Mouse (Mus musculus): ENCODE data around the gene M1ap. TPM values are rescaled to one million over a fixed set of nuclear protein-coding genes. Genes with fewer than 3 reads are reported as not detected.

M1ap gene
- polyA plus RNA-seq, 1 experiment from 2014 or later, result 0.19 TPM

DNA sequence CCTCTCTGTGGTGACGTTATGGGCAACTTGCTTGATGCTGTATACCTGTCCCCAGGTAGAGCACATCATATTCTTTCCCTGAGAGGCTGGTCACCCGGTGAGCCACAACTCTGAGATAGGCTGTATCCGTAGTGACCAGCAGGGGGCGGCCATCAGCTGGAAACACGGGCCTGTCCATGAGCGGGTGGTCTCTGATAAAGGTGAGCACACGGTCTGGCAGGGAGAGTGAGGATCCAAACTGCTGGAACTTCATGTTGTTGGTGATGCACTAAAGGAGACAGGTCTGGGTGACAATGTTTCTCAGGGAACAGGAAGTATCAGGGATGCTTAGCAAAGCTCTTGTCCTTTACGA, 28.9 kb upstream of the M1ap start:
- H3K9me3 ChIP-seq (replicated peaks), result no peaks in the 10 kb centered on the region
- no peak overlapping the region for H3K4me3 ChIP-seq
- no peak overlapping the region for H3K27ac ChIP-seq
- 17% methylated on average over 8 of the region's 8 CpGs for WGBS
- H3K27me3 ChIP-seq (ENCODE audit: low read depth, poor library complexity, severe bottlenecking), result peaks cover 9% of the 10 kb centered on the region
- H3K4me1 ChIP-seq, result no peaks in the 10 kb centered on the region
- no peaks in the 10 kb centered on the region for H3K36me3 ChIP-seq
- DNase-seq (ENCODE audit: low spot score), result peak; percentile 83

- Histone ChIP-seq H3K4me1 (no peaks in the 10 kb centered on the region), H3K27ac (no peak overlapping the region), H3K9me3 (replicated peaks) (no peaks in the 10 kb centered on the region), H3K4me3 (no peak overlapping the region), H3K27me3 (ENCODE audit: low read depth, poor library complexity, severe bottlenecking) (peaks cover 9% of the 10 kb centered on the region), H3K36me3 (no peaks in the 10 kb centered on the region)
- DNase-seq (ENCODE audit: low spot score), result no peak
- WGBS, result 86% methylated on average over 14 of the region's 14 CpGs
These were observed 28.3 kb upstream of the M1ap start for GRCm38 (mm10) chr6:82918371-82918770.

GRCm38 (mm10) chr6:82919520-82919919, 27.2 kb upstream of the M1ap start:
- H3K4me3 ChIP-seq, result no peak overlapping the region
- WGBS, result 63% methylated on average over 8 of the region's 8 CpGs
- DNase-seq (ENCODE audit: low spot score), result no peak
- H3K4me1 ChIP-seq, result no peaks in the 10 kb centered on the region
- no peaks in the 10 kb centered on the region for H3K9me3 ChIP-seq (replicated peaks)
- no peak overlapping the region for H3K27ac ChIP-seq
- H3K27me3 ChIP-seq (ENCODE audit: low read depth, poor library complexity, severe bottlenecking), result peaks cover 9% of the 10 kb centered on the region
- H3K36me3 ChIP-seq, result no peaks in the 10 kb centered on the region

DNA sequence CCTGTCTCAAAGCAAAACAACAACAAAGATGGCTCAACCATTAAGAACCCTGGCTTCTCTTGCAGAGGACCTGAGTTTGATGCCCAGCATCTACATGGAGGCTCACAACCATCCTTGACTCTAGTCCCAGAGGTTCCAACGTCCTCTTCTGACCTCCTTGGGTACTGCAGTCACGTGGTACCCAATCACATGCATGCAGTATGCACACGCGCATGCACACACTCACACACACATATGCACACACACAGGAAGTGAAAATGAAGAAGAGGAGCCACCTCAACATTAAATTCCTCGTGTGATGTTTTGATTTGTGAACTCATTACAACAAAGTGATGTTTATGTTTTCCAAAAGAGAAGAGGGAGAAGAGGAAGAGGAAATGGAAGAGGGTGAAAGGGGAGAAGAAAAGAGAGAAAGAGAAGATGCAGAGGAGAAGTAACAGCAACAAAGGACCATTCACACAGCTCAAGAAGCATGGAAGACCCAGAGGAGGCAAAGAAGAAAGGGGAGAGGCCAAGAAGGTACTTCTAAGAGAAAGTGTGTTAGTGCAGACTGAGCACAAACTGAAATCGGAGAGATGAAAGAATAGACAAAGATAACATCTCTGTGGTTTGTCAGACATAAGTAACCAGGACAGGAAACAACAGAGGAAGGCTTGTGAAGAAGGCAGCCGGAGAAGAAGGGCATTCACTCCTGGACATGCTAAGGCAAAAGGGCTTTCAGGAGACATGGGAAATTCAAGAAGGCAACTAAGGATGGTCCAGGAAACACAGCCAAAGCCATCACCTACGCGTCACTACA, 25.1 kb upstream of the M1ap start:
- DNase-seq (ENCODE audit: low spot score), result no peak
- Histone ChIP-seq H3K27ac (no peak overlapping the region), H3K9me3 (replicated peaks) (no peaks in the 10 kb centered on the region), H3K4me3 (no peak overlapping the region), H3K27me3 (ENCODE audit: low read depth, poor library complexity, severe bottlenecking) (peaks cover 13% of the 10 kb centered on the region), H3K36me3 (no peaks in the 10 kb centered on the region), H3K4me1 (no peaks in the 10 kb centered on the region)
- 78% methylated on average over 9 of the region's 9 CpGs for WGBS

DNA sequence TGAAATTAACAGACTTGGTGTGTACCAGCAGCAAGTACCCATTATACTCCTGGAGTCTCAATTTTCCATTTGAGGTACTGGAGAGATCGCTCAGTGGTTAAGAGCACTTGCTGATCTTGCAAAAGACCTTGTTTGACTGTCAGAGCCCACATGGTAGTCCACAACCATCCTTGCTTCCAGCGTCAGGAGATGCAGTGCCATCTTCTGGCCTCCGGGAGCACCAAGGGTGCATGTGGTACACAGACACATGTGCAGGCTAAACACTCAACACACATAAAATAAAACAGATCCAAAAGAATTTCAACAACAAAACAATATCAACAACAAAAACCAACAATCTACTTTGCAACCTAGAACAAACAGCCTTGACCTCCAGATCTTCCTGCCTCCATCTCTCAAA, 21.7 kb upstream of the M1ap start:
- H3K27ac ChIP-seq, result no peak overlapping the region
- 62% methylated on average over 3 of the region's 3 CpGs for WGBS
- no peak overlapping the region for H3K4me3 ChIP-seq
- no peaks in the 10 kb centered on the region for H3K9me3 ChIP-seq (replicated peaks)
- no peaks in the 10 kb centered on the region for H3K36me3 ChIP-seq
- no peaks in the 10 kb centered on the region for H3K4me1 ChIP-seq
- DNase-seq (ENCODE audit: low spot score), result no peak
- peaks cover 4% of the 10 kb centered on the region; the same call in 1 of the 2 replicates for H3K27me3 ChIP-seq (ENCODE audit: low read depth, poor library complexity, severe bottlenecking)

DNA sequence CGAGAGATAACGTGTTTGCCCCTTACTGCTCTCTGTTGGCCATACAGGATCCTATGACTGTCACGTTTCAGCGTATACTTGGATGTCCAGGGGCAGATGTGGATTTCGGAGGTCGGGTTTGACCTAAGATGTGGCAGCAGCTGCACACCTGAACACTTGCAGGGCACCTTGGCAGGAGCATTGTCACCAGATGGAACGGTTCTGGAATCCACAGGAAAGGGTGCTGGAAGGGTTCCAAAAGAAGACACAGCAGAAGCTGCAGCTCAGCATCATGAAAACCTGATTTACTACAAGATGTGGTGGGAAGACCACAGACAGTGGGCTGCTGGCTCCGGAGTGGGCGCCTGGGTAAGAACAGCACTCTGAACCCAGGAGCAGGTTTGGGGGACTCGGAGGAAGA, 20.6 kb upstream of the M1ap start:
- H3K9me3 ChIP-seq (replicated peaks), result no peaks in the 10 kb centered on the region
- no peak for DNase-seq (ENCODE audit: low spot score)
- WGBS, result 82% methylated on average over 10 of the region's 10 CpGs
- H3K4me1 ChIP-seq, result no peaks in the 10 kb centered on the region
- H3K4me3 ChIP-seq, result no peak overlapping the region
- 0 out of 2 replicates have a peak, but pooled peaks cover 12% of the 10 kb centered on the region for H3K27me3 ChIP-seq (ENCODE audit: low read depth, poor library complexity, severe bottlenecking)
- H3K27ac ChIP-seq, result no peak overlapping the region
- H3K36me3 ChIP-seq, result no peaks in the 10 kb centered on the region

DNA sequence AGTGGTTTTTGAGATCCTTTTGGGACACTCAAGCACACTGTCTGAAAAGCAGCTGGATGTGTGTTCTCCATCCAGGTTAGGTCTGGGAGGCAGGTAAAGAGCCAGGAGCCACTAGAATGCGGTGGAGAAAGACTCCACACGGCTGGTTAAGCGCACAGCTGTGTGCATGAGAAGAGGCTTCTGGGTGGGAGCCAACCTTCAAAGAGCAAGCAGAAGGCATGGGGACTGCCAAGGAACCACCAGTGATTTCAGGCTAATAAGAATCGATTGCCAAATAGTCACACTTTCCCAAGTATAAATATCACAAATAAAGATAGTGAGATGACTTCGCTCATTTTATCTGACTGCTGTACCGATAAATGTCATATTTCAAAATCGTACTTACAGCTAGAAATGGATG, 20.2 kb upstream of the M1ap start:
- no peaks in the 10 kb centered on the region for H3K36me3 ChIP-seq
- WGBS, result 91% methylated on average over 7 of the region's 7 CpGs
- no peak overlapping the region for H3K27ac ChIP-seq
- H3K4me3 ChIP-seq, result no peak overlapping the region
- H3K9me3 ChIP-seq (replicated peaks), result no peaks in the 10 kb centered on the region
- H3K27me3 ChIP-seq (ENCODE audit: low read depth, poor library complexity, severe bottlenecking), result 0 out of 2 replicates have a peak, but pooled peaks cover 13% of the 10 kb centered on the region
- DNase-seq (ENCODE audit: low spot score), result no peak
- no peaks in the 10 kb centered on the region for H3K4me1 ChIP-seq

DNA sequence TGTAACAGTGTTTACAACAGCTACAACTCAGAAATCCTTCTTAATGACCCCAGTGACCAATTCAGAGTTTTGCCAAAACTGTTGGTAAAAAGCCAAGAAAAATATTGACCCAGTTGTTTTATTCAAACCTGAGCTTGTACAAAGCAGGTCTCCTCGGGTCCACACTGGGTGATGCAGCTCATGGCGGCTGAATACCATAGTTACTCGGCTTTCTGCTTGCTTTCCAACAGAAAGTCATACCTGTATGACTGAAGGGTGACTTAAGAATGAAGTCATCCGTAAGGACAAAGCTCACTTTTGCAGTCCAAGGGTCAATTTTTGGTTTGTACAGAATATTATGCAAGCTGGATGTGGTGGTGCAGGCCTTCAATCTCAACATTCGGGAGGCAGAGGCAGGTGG, 19.1 kb upstream of the M1ap start:
- 0 out of 2 replicates have a peak, but pooled peaks cover 13% of the 10 kb centered on the region for H3K27me3 ChIP-seq (ENCODE audit: low read depth, poor library complexity, severe bottlenecking)
- no peak for DNase-seq (ENCODE audit: low spot score)
- H3K27ac ChIP-seq, result no peak overlapping the region
- H3K9me3 ChIP-seq (replicated peaks), result no peaks in the 10 kb centered on the region
- no peak overlapping the region for H3K4me3 ChIP-seq
- H3K36me3 ChIP-seq, result no peaks in the 10 kb centered on the region
- no peaks in the 10 kb centered on the region for H3K4me1 ChIP-seq
- 88% methylated on average over 5 of the region's 5 CpGs for WGBS

GRCm38 (mm10) chr6:82934616-82935230, 12.0 kb upstream of the M1ap start:
- Histone ChIP-seq H3K4me1 (peaks cover 7% of the 10 kb centered on the region), H3K27me3 (ENCODE audit: low read depth, poor library complexity, severe bottlenecking) (peaks cover 55% of the 10 kb centered on the region), H3K4me3 (no peak overlapping the region), H3K27ac (no peak overlapping the region), H3K9me3 (replicated peaks) (no peaks in the 10 kb centered on the region), H3K36me3 (no peaks in the 10 kb centered on the region)
- no peak for DNase-seq (ENCODE audit: low spot score)
- 93% methylated on average over 3 of the region's 3 CpGs for whole genome bisulfite sequencing

GRCm38 (mm10) chr6:82939167-82939912, 7.4 kb upstream of the M1ap start, which contains the start of gene Sema4f:
TSS of gene Sema4f (minus strand) at chr6:82939769.
- Histone ChIP-seq H3K27me3 (ENCODE audit: low read depth, poor library complexity, severe bottlenecking) (peaks cover 60% of the 10 kb centered on the region), H3K36me3 (no peaks in the 10 kb centered on the region), H3K4me1 (peaks cover 7% of the 10 kb centered on the region), H3K9me3 (replicated peaks) (no peaks in the 10 kb centered on the region), H3K4me3 (peak within 1 kb of the TSS; percentile 67), H3K27ac (peak within 1 kb of the TSS; percentile 78)
- DNase-seq (ENCODE audit: low spot score), result peak; percentile 84
- WGBS, result 3% methylated on average over 34 of the region's 44 CpGs

DNA sequence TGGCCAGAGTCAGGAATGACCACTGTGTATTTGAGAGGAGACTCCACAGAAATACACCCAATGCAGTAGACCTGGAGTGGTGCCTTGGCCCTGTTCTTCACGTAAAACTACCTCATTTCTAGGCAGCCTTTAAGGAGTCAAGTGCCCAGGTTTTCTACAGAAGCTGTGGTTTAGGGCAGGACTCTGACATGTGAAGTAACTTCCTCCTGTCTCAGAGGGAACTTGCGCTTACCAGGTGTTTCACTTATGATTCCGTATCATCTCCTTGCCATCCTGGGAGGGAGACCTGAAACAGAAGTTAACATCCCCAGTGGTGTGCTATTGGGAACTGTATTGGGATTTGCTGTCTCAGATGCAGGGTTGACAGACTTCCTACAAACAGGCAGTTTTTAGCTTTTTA, 5.9 kb upstream of the M1ap start:
- WGBS, result 78% methylated on average over 3 of the region's 3 CpGs
- no peak for DNase-seq (ENCODE audit: low spot score)
- peaks cover 53% of the 10 kb centered on the region for H3K27me3 ChIP-seq (ENCODE audit: low read depth, poor library complexity, severe bottlenecking)
- H3K9me3 ChIP-seq (replicated peaks), result no peaks in the 10 kb centered on the region
- H3K27ac ChIP-seq, result no peak overlapping the region
- no peaks in the 10 kb centered on the region for H3K36me3 ChIP-seq
- H3K4me3 ChIP-seq, result no peak overlapping the region
- H3K4me1 ChIP-seq, result peaks cover 7% of the 10 kb centered on the region

GRCm38 (mm10) chr6:82945750-82946149, 952 bp upstream of the M1ap start:
- H3K4me3 ChIP-seq, result no peak overlapping the region
- H3K9me3 ChIP-seq (replicated peaks), result no peaks in the 10 kb centered on the region
- 62% methylated on average over 6 of the region's 6 CpGs for WGBS

More at GRCm38 (mm10) chr6:82945750-82946149, 952 bp upstream of the M1ap start:
- Histone ChIP-seq H3K36me3 (no peaks in the 10 kb centered on the region), H3K27me3 (ENCODE audit: low read depth, poor library complexity, severe bottlenecking) (peaks cover 4% of the 10 kb centered on the region; the same call in 1 of the 2 replicates), H3K27ac (no peak overlapping the region), H3K4me1 (no peaks in the 10 kb centered on the region)
- DNase-seq (ENCODE audit: low spot score), result no peak
